Mouse (Mus musculus): ENCODE measurements around the gene Tut1. TPM values are rescaled to one million over a fixed set of nuclear protein-coding genes. Genes with fewer than 3 reads are reported as not detected.
A peak's percentile ranks its signal among the peaks of the same experiment; 100 is the strongest.

The Tut1 gene
- total and polyA plus RNA-seq, 3 experiments = 54.6 to 68.2 TPM; not detected in 1

- no peak overlapping the region for H3K27ac ChIP-seq (ENCODE audit: control insufficient read depth, low read depth, low read length)
- peaks cover 22 to 66% of the 10 kb centered on the region in 2 experiments for H3K36me3 ChIP-seq (ENCODE audit: control insufficient read depth in 1 of 2, insufficient read depth in 2 of 2, low read length in 2 of 2)
- no peak for DNase-seq (ENCODE audit: low read depth, low spot score)
- H3K4me1 ChIP-seq (ENCODE audit: control insufficient read depth in 1 of 2, insufficient read depth in 2 of 2, low read length in 2 of 2) = peaks cover 12 to 40% of the 10 kb centered on the region in 2 experiments
- peaks cover 37% of the 10 kb centered on the region for H3K79me2 ChIP-seq (ENCODE audit: control insufficient read depth, insufficient read depth, low read length, poor library complexity)
- H3K9me3 ChIP-seq (replicated peaks; ENCODE audit: insufficient read depth, low read length) = no peaks in the 10 kb centered on the region
- H3K9ac ChIP-seq (ENCODE audit: control insufficient read depth, low read depth, low read length, poor library complexity, severe bottlenecking) = no peak overlapping the region
- no peak overlapping the region for H3K4me3 ChIP-seq (ENCODE audit: control insufficient read depth in 1 of 2, insufficient read depth in 1 of 2, low read depth in 2 of 2, low read length in 2 of 2)
- no peaks in the 10 kb centered on the region for H3K27me3 ChIP-seq (ENCODE audit: control insufficient read depth in 1 of 2, insufficient read depth in 2 of 2, low read length in 2 of 2)
- TF ChIP-seq JUND (IDR thresholded peaks at IDR 0.05; ENCODE audit: low read depth, low read length) (no peak), E2F4 (IDR thresholded peaks at IDR 0.05; ENCODE audit: borderline replicate concordance, low read depth, low read length) (no peak), ETS1 (IDR thresholded peaks at IDR 0.05; ENCODE audit: low read depth, low read length) (peak; percentile 89), BHLHE40 (IDR thresholded peaks at IDR 0.05; ENCODE audit: borderline replicate concordance, low read depth, low read length) (peak; percentile 70; the same call in 1 of the 2 replicates), TAL1 (IDR thresholded peaks at IDR 0.05; ENCODE audit: low read length) (no peak), NELFE (IDR thresholded peaks at IDR 0.05; ENCODE audit: low read depth, low read length) (no peak), NRF1 (IDR thresholded peaks at IDR 0.05; ENCODE audit: insufficient read depth, low read depth, low read length, poor library complexity, severe bottlenecking) (no peak), MAX (IDR thresholded peaks at IDR 0.05; ENCODE audit: low read length) (no peak), UBTF (IDR thresholded peaks at IDR 0.05; ENCODE audit: borderline replicate concordance, insufficient read depth, low read depth, low read length) (no peak), MYC (IDR thresholded peaks at IDR 0.05; ENCODE audit: low read depth, low read length) (no peak), MAZ (IDR thresholded peaks at IDR 0.05; ENCODE audit: low read depth, low read length) (no peak), ELF1 (IDR thresholded peaks at IDR 0.05; ENCODE audit: low read depth, low read length) (no peak), HCFC1 (IDR thresholded peaks at IDR 0.05; ENCODE audit: low read depth, low read length) (no peak), MYB (IDR thresholded peaks at IDR 0.05; ENCODE audit: low read depth, low read length) (no peak), RCOR1 (IDR thresholded peaks at IDR 0.05; ENCODE audit: low read depth, low read length) (no peak), GATA1 (IDR thresholded peaks at IDR 0.05; ENCODE audit: low read depth, low read length) (no peak), CHD1 (IDR thresholded peaks at IDR 0.05; ENCODE audit: low read depth, low read length) (no peak), USF1 (IDR thresholded peaks at IDR 0.05; ENCODE audit: low read depth, low read length) (no peak), POLR2AphosphoS2 (IDR thresholded peaks at IDR 0.05; ENCODE audit: low read length) (no peak), EP300 (IDR thresholded peaks at IDR 0.05; ENCODE audit: low read depth in 1 of 2, low read length in 2 of 2) (peak in 1 of 2 experiments; percentile 35; a peak in 1 of 4 replicates), RAD21 (IDR thresholded peaks at IDR 0.05; ENCODE audit: low read depth, low read length) (no peak), SMC3 (IDR thresholded peaks at IDR 0.05; ENCODE audit: low read depth, low read length) (no peak), ZKSCAN1 (IDR thresholded peaks at IDR 0.05; ENCODE audit: low read depth, low read length) (no peak), CTCF (IDR thresholded peaks at IDR 0.05 in 2 of 3, conservative IDR thresholded peaks at IDR 0.05 in 1 of 3; ENCODE audit: control insufficient read depth in 1 of 3, insufficient read depth in 1 of 3, low read depth in 2 of 3, low read length in 3 of 3, poor library complexity in 1 of 3, severe bottlenecking in 1 of 3) (no peak), ZMIZ1 (IDR thresholded peaks at IDR 0.05; ENCODE audit: low read depth, low read length) (no peak), CHD2 (IDR thresholded peaks at IDR 0.05; ENCODE audit: low read length) (no peak), ZNF384 (IDR thresholded peaks at IDR 0.05; ENCODE audit: low read depth, low read length) (no peak), MEF2A (IDR thresholded peaks at IDR 0.05; ENCODE audit: extremely low read depth, insufficient replicate concordance, low read depth, low read length, poor library complexity, severe bottlenecking) (no peak), GABPA (IDR thresholded peaks at IDR 0.05; ENCODE audit: low read depth, low read length) (no peak), POLR2A (IDR thresholded peaks at IDR 0.05; ENCODE audit: control insufficient read depth in 1 of 2, insufficient read depth in 1 of 2, low read depth in 1 of 2, low read length in 2 of 2, poor library complexity in 1 of 2) (no peak), ZC3H11A (IDR thresholded peaks at IDR 0.05; ENCODE audit: low read depth, low read length) (no peak), KAT2A (conservative IDR thresholded peaks at IDR 0.05; ENCODE audit: low read depth, low read length) (no peak), MAFK (IDR thresholded peaks at IDR 0.05; ENCODE audit: borderline replicate concordance, low read depth, low read length) (no peak), SIN3A (IDR thresholded peaks at IDR 0.05; ENCODE audit: low read length) (peak; percentile 74), POLR2AphosphoS5 (IDR thresholded peaks at IDR 0.05; ENCODE audit: borderline replicate concordance, low read depth, low read length) (no peak), USF2 (IDR thresholded peaks at IDR 0.05; ENCODE audit: borderline replicate concordance in 1 of 2, insufficient read depth in 1 of 2, low read depth in 1 of 2, low read length in 2 of 2) (no peak), MXI1 (IDR thresholded peaks at IDR 0.05; ENCODE audit: low read depth, low read length) (0 out of 2 replicates have a peak, but pooled peaks have one; percentile 50), TBP (IDR thresholded peaks at IDR 0.05; ENCODE audit: low read depth, low read length) (no peak)
Measured at GRCm38 (mm10) chr19:8946929-8947328, 6.7 kb upstream of the Tut1 start.

Measured in MEL (cell line).